Mouse (Mus musculus) stomach, embryonic 14.5 days (tissue): ENCODE measurements at regions not wholly inside any gene's neighbourhood (a gene's known extent, or its start where the extent isn't known, plus 50 kb on each side); places are given as distances from the start of the nearest gene placed in this dataset.

ENCODE experiments used
- ATAC-seq: fragments of 200-750 bp; cut with Nextera tagmentation; 2 replicates; pipeline ENCODE4 v1.8.0; 2017; ENCODE audit warnings: low read depth, moderate TSS enrichment; ENCODE audit not compliant: insufficient number of reproducible peaks, insufficient read depth, low FRiP score
- H3K27ac ChIP-seq: fragments of 300-500 bp; sonication (generic); 2 replicates; pipeline ENCODE4 v1.5.1; 2014; ENCODE audit warnings: mild to moderate bottlenecking, low read length, moderate library complexity, mixed read lengths
- H3K27me3 ChIP-seq: fragments of 300-500 bp; sonication (generic); 2 replicates; pipeline ENCODE4 v1.6.1; 2014; ENCODE audit warnings: low read length, control low read depth, mixed read lengths; ENCODE audit not compliant: control insufficient read depth, insufficient read depth
- H3K36me3 ChIP-seq: fragments of 300-500 bp; sonication (generic); 2 replicates; pipeline ENCODE4 v1.6.1; 2014; ENCODE audit warnings: mild to moderate bottlenecking, control low read depth, low read length, moderate library complexity, mixed read lengths; ENCODE audit not compliant: control insufficient read depth, insufficient read depth
- H3K4me1 ChIP-seq: fragments of 300-500 bp; sonication (generic); 2 replicates; pipeline ENCODE4 v1.6.1; 2014; ENCODE audit warnings: low read length, control low read depth, mixed read lengths; ENCODE audit not compliant: control insufficient read depth, insufficient read depth
- H3K4me2 ChIP-seq: fragments of 300-500 bp; sonication (generic); replicated peaks from 2 replicates; pipeline ENCODE4 v1.6.1; 2014; ENCODE audit warnings: low read depth, low read length, control low read depth
- H3K4me3 ChIP-seq: fragments of 300-500 bp; sonication (generic); 2 replicates; pipeline ENCODE4 v1.5.1; 2014; ENCODE audit warnings: low read depth, low read length, control low read depth
- H3K9ac ChIP-seq: fragments of 300-500 bp; sonication (generic); replicated peaks from 2 replicates; pipeline ENCODE4 v1.6.1; 2014; ENCODE audit warnings: low read depth, mild to moderate bottlenecking, control low read depth, low read length, moderate library complexity, mixed read lengths
- H3K9me3 ChIP-seq: fragments of 300-500 bp; sonication (generic); 2 replicates; pipeline ENCODE4 v1.6.1; 2016; ENCODE audit warnings: low read depth, low read length, control low read depth; ENCODE audit not compliant: control insufficient read depth
- WGBS: fragments of 180-500 bp; shearing (Covaris S2); extraction: QIAGEN DNeasy Blood & Tissue Kit; methylation state at CpG from one replicate; pipeline ENCODE4 v1.1.7; 2014; 5-methylcytosine and 5-hydroxymethylcytosine counted together

GRCm38 (mm10) chrX:97434327-97434726 lies 57.3 kb upstream of the Eda2r start:
- no peak overlapping the region for H3K4me2 ChIP-seq
- H3K4me1 ChIP-seq, result no peaks in the 10 kb centered on the region
- H3K4me3 ChIP-seq, result no peak overlapping the region
- H3K36me3 ChIP-seq, result no peaks in the 10 kb centered on the region
- 44% methylated on average over 2 of the region's 2 CpGs for WGBS
- ATAC-seq, result no peak
- H3K27ac ChIP-seq, result no peak overlapping the region
- H3K9me3 ChIP-seq, result no peaks in the 10 kb centered on the region
- no peaks in the 10 kb centered on the region for H3K27me3 ChIP-seq
- H3K9ac ChIP-seq, result no peak overlapping the region

DNA sequence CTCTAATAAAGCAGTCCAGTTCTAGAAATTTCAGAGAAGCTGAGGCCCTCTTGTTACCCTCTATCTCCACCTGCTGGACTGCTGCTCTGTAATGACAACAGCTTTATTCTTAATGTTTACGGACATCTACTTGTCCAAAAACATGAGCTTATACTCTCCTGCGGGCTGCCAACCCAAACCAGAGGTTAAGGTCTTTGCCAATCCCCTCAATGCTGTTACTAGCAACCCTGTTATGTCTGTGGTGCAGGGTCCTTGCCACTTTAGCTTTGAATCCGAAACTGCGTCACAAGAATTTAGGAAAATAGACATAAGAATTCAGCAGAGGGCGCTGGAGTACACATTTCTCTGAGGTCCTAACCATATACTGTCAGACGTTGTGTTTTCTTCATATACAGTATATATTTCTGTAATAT lies 54.4 kb upstream of the Eda2r start:
- ATAC-seq, result peak; percentile 58; the same call in 1 of the 2 replicates
- Histone ChIP-seq H3K4me3 (peak overlapping the region; percentile 26), H3K27ac (no peak overlapping the region), H3K9ac (no peak overlapping the region), H3K4me2 (peak overlapping the region; percentile 27; the same call in 1 of the 2 replicates), H3K27me3 (no peaks in the 10 kb centered on the region), H3K9me3 (no peaks in the 10 kb centered on the region), H3K36me3 (no peaks in the 10 kb centered on the region), H3K4me1 (no peaks in the 10 kb centered on the region)
- WGBS, result 15% methylated on average over 6 of the region's 6 CpGs
